Mouse (Mus musculus) heart, adult 2 months (tissue): ENCODE measurements around the gene Satb1.

Experiments used
- CTCF ChIP-seq: fragments of 200-600 bp; IDR thresholded peaks from 2 replicates; pipeline ENCODE4 v1.8.1; 2022; ENCODE audit warnings: antibody characterized with exemption, mild to moderate bottlenecking, moderate library complexity
- EP300 ChIP-seq: fragments of 200-500 bp; IDR thresholded peaks from 2 replicates; pipeline ENCODE4 v1.6.1; 2011; ENCODE audit warnings: low read depth, low read length, control low read depth; ENCODE audit not compliant: insufficient read depth
- POLR2A ChIP-seq: fragments of 200-500 bp; IDR thresholded peaks from 2 replicates; pipeline ENCODE4 v1.6.1; 2011; ENCODE audit warnings: mild to moderate bottlenecking, low read depth, low read length, control low read depth; ENCODE audit not compliant: insufficient read depth

DNA sequence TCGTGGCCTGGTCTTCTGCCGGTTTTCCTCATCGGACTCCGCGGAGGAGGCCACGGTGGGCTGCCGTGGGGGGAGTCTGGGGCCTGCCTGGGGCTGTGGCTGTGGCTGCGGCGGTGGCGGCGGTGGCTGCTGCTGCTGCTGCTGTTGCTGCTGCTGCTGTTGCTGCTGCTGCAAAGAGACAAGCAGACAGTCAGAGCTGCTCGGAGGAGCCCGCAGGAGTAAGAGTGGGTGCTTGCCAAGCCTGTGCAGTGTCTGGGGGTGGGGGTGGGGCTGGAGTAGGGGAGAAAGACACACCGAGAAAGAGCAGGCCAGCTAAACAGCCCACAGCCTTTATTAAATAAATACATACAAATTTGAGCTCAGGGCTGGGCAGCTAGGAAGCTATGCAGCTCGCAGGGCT is 92.8 kb downstream of the Satb1 start:
- TF ChIP-seq EP300 (no peak), CTCF (no peak), POLR2A (no peak)
